Mouse (Mus musculus) cerebellum, adult 9-10 months (tissue): ENCODE results near the gene Nek7.

ENCODE experiments used
- DNase-seq: peaks from one replicate; pipeline ENCODE4 v3.0.0; 2022

Nek7 gene

DNA sequence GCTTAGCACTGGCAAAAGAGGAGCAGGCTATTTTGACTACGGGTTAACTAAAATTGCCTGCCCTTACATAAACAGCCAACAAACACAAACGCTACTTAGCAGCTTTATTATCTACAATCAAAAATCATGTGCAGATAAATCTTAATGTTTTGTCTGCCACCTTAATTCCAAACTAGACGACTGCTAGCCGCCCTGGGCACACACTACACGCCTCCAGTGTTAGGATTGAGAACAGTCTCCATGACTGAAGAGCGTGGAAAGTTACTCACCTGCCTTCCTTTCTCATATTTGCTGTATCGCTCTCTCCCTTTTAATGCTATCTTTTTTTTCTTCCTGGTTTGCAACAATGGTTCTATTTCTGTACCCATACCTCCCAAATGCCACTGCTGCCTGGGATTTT, 12.1 kb downstream of the Nek7 start:
- DNase-seq: no peak

DNA sequence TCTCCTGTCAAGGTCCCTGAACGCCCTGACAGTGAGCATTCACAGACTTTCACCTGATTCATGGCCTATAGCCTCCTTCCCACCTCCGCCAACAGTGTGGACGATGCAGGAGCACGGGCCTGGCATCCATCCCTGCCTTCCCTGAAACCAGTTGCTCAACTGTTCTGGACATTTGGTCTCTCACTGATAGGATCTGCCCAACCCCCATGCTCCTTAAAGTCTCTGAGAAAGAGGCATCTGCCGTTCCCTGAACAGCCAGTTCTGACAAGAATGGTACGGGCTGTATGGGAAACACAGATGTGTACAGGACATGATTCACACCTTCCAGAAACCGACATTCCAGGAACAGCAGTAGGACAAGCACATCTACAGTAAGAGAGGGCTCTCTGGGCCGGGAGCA, 13.2 kb downstream of the Nek7 start:
- no peak for DNase-seq

DNA sequence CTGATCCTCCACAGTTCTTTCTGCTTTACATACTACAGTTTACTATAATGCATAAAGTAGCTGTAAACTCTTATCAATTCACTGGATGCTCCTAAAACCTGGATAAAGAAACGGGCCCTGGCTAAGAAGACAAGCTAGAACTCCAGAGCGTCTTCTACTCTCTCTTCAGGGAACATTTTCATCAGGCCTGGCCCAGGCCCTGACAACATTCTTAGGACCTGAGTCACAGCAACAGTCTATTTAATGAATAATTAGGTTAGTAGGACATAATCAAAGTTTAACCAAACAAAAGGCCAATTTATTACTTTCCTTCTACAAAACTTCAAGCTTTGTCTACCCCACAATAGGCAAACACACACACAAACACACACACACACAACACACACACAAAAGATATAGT, 15.2 kb downstream of the Nek7 start:
- no peak for DNase-seq

DNA sequence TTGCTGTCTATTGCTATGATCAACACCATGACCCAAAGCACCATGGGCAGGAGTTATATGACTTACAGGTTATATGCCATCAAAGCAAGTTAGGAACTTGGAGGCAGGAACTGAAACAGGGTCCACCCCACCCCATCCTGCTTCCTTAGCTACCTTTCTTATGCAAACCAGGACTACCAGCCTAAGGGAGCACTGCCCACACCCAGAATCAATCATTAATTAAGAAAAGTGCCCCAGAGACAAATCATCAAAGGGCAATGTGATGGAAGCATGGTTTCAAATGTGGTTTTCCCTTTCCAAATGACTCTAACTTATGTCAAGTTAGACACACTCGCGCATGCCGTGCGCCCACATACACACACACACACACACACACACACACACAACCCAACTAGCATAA, 16.0 kb downstream of the Nek7 start:
- DNase-seq: no peak

DNA sequence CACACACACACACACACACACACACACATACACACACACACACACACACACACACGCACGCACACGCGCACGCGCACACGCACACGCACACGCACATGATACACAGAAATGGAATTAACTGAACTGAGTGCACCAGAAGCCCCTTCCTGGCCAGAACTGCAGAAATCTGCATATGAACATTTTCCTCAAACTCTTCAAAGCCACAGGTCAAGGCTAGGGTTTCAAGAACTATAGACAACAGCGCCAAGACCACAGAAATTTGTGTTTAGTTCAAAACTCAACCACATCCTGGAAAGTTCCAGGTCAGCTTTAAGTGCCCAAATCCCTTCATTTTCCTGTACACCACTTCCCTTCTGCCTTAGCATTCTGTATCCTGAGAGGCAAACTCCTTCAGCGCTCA, 21.9 kb downstream of the Nek7 start:
- no peak for DNase-seq

DNA sequence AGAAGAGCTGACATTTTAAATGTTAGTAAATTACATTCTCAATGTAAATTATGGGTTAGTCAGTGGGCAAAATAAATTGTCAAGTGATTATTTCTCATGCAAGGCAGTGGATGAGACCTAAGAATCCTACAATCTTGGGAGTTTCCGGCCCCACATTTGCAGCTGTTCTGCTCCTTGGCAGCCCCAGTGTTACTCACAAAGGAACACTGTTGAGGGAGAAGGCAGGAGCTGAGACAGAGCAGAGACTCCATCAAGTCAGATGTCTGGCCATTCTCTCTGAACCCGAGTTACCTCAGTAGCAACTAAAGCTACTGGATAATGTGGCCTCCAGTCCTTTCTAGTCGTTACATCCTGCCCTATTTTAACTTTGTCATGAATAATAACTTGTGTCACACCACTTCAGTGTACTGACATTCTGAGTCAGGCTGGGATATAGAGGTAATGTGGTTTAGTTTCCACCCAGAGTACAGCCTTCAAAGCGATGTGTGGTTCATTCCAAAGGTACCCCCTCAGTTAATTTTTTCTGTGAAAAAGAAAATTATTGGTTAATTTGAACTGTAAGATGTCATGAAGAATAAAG, 23.7 kb downstream of the Nek7 start:
- DNase-seq: no peak

DNA sequence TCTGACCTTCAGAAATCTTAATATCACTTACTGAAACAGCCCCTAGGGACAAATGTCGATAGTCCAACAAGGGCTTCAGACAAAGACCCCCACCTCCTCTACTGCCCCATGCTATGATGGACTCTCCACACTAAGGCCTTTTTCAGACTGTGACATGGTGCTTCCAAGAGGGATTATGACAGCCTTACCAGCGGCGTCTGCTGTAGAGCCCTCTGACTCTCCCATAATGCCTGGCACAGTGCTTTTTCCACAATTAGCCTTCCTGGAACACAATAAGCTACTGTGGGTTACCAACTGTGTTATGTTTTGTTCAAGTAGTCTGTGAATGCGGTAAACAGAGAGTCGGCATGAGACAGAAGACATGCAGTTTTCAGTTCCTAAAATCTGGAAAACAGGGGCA, 25.0 kb downstream of the Nek7 start:
- DNase-seq: no peak

DNA sequence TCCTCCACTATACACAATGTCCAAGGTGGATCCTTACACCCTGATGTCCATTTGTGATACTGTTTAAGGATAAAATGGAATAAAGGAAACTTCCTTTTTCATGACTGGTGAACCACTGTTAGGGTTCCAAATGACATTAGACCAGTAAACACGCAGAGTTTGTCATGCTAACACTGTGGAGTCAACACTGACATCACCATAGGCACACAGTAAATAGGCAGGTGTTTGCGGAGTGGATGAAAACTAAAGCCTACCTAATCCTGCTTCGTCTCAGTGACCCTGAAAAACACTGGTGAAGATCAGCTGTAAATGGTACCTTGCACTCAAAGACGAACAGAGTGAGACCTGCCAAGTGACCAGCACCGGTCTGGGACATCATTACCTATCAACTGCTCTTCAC, 26.0 kb downstream of the Nek7 start:
- DNase-seq: no peak

DNA sequence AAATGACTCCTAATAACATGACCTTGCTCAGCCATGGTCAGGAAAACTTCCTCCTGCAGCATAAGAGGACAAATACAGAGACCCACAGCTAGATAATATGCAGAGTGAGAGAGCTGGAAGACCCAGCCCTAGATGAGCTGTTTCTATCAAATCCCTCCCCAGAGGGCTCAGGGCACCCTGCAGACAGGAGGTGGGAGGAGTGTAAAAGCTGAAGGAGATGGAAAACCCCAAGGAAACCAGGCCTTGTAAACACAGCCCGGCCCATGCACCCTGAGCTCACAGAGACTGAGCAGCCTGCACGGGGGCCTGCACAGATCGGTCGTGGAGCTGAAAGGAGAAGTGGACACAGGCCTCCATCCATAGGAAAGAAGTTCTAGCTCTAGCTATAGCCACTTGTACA, 27.5 kb downstream of the Nek7 start:
- no peak for DNase-seq

DNA sequence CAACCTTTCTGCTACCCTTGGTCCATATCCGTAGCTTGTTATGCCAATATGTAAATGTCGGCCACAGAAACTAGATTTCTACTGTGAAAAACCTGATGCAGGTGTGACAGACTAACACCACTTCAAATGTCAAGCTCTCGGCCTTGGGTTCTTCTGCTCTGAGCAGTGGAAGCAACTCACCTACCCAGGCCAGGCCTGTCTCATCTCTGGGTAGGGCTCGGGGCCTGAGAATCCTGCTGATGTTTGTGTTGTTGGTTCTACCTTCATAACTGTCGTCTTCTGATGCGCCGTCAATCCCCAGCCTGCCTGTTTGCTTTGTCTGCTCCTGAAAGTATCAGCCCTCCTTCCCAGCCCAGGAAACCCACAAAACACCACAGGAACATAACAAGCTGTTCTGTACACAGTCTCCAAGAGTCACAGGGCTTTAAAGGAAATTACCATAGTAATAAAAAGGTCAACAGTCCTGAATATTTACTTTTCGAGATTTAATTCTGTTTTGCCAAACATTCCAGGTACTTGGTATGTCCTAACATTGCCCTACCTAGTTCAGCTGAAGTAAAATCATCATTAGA, 29.4 kb downstream of the Nek7 start:
- DNase-seq: no peak

DNA sequence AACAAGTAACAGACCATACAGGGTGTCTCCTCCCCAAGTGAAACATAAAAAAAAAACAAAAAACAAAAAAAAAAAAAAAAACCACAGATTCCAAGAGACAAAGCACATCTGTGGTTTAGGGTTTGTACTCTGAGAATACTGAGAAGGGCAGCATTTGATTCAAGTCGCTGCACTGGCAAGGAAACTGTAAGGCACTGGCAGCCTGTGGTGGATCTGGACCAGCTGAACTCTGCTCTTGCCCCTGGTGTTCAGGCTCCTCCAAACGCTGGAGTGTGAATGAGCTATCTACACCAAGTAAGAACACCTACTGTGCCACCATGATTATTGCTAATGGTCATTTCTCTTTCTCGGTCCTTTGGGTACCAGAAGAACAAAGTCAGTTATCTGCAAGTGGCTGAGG, 30.8 kb downstream of the Nek7 start:
- DNase-seq: no peak

DNA sequence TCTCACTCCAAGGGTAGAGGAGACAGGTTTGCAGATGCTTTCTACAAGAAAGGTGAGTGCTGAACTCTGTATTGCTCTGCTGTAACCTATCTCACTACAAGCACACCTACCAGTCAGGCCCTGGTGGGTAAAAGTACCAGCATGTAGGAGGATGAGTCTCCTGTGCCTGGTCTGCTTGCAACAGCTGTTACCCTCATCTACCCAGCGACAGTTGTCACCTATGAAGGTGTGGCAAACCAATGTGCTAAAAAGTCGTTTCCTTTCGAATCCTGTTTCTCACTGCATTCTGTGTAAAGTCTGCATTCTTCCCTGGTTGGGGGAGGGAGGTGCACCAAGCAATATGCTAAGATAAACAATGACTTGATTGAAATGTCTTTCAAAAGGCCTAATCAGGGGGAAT, 32.1 kb downstream of the Nek7 start:
- no peak for DNase-seq

DNA sequence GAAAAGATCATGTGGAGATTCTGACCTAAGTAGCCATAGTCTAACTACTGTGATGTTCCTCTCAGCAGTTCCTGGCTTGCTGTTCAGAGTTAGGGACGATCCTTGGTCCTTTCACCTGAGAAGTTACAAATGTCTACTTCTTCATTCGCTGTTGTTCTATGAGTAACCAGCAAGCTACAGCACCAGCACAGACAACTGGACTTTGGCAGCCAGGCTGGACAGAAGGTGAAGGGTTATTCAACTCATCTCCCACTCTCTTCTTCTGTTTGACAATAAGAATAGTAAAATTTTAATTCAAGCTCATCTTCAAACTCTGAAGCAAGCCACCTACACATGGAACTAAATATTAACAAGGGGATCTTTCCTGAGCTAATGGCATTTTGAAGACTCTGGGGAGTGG, 33.0 kb downstream of the Nek7 start:
- DNase-seq: no peak

DNA sequence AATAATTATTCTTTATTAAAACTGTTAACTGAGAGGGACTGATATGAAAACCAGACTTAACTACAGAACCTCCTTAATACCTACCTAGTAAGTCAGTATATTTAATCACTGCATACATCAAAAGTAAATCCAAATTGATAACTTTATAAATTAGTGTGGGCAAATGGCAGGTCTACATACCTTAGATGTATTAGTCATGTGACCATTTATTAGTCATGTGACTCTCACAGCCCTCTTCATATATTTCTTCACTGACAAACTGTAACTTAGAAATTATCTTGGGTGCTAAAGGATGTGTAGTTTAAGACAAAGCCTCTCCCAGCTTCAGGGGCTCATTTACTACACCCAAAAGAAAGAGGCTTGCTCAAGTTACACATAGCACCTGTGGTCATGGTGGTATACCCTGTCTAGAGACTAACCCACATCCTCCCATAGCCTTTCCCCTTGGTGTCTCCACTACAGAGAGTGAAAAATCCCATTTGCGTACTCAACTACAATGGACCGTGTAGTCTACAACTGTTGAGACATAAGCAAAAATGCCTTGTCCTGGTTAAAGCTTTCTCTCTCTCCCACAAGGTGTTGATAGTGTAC, 35.4 kb downstream of the Nek7 start:
- DNase-seq: no peak

DNA sequence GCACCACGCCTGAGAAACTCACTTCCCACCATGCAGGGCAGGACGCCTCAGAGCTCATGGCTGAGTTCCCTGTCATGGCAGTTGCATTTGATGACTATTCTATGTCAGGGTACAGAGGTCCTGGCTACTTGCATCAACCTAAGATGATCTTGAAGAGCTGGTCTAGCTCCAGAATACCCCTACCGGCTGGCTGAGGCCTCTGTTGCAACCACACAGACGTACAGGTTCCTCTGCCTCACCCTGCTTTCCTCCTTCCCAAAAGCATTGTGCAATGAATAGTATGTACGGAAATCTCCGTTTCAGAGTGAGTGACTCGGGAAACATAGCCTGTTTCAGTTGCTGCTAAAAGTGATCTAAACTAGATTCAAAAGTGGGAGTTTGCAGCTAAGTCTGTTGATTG, 37.7 kb downstream of the Nek7 start:
- DNase-seq: no peak

DNA sequence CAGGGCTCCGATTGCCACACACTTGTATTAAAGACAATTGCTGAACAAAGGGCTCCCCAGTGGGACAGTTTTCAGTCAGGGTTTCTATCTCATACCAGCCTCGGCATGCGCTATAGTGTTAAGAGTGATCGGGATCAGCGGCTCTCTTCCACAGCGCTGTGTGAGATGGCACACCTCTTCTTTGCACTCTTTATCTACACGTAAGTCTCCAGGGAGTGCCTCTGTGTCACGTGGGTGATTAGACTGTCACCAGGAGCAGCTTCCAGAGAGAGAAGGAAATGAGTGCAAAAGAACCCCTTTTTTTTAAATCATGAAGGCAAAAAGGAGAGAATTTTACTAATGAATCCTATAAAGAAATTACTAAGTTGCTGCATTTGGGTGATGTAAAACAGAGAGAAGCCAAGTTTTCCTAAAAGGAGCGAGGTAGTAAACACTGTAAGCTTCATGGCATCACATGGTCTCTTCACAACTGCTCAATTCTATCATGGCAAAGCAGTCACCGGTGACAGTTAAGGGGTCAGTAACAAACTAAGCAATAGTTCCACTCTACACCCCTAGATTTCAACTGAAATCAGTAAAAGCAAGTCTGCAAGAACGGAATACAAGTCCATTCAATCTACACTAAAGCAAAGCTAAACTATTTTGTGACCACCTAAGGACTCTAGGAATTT, 40.0 kb downstream of the Nek7 start:
- DNase-seq: no peak

DNA sequence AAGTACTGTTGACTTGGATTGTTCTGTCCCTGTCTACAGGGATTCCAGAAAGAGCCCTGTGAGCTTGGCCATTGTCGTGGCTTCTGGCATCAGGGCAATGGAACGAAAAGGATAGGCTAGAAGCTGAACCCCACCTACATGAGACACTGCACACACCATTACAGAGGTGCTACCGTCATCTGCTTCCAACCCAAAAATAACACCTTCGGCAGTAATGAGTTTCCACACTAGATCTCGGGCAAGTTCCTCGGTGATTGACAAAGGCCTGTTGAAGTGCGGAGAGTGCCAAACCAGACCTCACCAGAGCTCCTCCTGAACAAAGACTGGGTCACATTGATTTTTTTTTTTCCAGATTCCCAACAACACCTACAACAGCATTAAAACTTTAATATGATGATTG, 40.7 kb downstream of the Nek7 start:
- no peak for DNase-seq

DNA sequence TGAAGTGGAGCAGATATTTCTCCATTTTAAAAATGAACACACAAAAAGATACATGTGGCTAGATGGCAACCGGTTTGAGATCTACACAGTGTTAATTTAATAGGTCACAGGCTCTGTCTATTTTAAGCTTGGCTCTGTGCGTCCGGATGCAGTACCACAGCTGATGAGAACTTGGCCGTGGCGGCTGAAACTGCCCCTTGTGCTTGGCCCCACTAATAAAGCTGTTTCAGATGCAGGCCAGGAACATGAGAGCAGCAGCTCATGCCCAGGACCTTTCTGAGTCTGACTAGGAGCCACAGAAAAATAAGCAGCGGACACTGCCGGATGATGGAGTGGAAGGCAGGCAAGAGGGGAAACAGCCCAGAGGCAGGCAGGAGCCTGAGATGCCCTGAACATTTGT, 43.1 kb downstream of the Nek7 start:
- no peak for DNase-seq

DNA sequence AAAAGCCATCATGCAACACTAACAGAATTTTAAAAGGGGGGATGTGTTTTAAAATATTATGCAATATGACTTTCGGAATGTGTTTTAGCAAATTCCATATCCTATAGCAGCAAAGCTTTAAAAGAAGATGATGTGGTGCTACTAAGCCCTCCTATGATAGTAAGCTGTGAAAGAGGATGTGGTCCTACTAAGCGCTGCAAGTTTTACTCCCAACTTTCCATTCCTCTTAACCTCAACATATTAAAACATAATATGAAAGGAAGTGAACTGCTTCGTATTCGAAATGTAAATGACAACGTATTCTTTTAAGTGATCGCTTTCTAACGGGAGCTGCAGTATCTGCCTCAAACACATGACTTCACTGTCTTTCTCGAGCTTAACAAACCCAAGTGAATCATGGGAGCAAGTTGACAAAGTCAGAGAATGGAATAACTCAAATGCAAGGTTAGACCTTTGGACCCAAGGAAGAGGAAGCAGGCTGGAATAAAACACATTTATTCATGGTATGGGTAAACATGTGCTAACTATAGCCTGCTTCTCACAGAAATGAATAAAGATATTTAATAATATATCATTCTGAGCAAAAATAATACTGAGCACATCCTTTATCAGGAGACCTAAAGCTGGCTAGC, 43.8 kb downstream of the Nek7 start:
- no peak for DNase-seq

DNA sequence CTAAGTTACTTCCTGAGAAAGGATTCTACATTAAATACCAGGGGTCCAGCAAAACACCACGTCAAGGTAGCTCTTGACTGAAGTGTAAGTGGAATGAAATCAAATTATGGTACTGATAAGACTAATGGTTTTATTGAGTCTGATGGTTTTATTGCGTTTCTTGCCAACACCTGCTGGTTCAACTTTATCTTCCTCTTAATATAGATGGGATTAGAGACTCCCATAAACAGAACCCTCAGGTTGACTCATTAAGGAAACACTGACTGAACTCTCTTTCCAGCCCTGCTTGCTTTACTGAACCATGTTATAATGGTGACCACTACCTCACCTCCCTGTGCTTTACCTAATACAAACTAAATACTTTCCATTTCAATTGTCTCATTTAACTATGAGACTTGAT, 44.3 kb downstream of the Nek7 start:
- DNase-seq: no peak

DNA sequence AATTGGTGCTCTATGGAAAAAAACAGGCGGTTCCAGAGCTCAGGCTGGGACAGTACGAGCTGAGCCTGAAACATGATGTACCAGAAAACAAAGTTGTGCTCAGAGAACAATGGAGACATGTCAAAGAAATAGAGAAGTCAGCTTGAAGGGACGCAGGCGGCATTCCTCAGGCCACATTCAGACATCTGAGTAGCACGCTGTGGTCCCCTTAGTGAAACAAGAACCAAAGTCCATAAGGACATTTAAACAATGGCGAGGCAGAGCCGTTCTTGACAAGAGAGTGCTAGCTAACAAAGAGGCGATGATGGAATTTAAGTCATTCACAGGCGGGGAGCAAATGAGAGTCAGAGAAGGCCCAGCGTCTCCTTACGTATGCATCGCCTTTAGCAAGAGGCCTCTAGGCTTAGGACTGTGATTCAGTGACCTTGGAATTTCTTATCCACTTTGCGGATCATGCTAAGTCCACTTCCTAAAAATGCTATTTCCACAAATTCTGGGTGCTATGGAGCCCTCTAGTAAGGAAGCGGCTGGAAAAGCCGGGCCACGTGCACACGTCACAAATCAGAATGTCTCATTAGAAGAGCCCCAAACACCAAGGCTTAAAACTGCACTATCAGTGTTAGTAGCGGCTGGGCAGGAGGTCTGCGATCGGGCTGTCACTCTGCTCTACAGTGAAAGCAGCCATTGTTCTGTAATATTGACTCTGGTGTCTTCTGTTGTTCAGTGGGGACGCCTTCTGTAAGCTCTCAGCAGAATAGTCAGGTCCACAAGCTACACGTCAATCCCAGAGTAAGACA, 48.2 kb downstream of the Nek7 start:
- DNase-seq: no peak

DNA sequence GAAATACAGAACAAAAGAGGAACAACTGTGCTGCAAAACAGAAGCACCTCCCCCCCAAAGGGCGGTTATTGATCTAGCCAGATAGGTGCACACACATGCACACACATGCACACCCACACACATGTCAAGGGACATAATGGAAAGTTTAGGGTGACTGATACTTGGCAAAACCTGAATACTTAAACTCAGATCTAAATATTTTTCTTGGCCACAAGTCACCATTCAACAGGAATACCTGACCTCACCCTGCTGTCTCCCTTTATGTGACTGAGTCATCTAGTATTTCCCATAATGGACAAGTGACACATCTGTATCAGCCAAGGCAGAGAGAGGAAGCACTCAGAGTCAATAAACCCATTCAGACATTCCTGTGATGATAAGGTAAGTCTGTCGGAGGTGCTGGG, 48.9 kb downstream of the Nek7 start:
- DNase-seq: no peak
